Mouse (Mus musculus) retina, embryonic 14.5 days (tissue): Measurements from ENCODE around the gene Tnnt2.

Experiments
- DNase-seq: peaks from one replicate; pipeline ENCODE4 v3.0.0-alpha.2; 2015; ENCODE audit warnings: low spot score

The Tnnt2 gene

DNA sequence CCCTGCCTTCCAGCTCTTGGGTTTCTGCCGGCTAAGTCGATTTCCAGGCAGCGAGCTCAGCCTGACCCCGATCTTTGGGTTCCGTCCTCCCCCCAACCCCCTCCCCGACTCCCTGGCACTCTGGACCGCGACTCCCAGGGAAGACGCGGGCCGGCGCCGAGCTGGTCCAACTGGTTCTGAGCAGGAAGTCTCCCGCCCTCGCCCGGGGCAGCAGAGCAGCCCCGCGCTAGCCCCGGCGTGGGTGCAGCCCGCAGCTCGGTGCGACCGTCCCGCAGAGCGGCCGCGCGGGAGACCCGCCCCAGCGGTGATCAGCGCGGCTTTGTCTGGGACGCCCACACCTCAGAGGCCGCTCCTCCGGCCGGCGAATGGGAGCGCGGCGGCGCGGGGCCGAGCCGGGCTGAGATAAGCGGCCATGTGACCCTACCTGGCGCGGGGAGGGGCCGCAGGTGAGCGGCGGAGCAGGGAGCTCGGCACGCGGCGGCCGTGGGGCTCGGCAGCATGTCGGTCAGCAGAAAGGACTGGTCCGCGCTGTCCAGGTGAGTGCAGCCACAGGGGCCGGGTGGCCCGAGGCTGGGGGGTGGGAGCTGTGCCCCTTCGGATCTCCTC, 17.6 kb upstream of the Tnnt2 start, which contains the start of gene Lad1:
Gene Lad1, plus strand, starts transcription at position 118 of the 606 bp plus-strand sequence.
- DNase-seq = peak; percentile 48

DNA sequence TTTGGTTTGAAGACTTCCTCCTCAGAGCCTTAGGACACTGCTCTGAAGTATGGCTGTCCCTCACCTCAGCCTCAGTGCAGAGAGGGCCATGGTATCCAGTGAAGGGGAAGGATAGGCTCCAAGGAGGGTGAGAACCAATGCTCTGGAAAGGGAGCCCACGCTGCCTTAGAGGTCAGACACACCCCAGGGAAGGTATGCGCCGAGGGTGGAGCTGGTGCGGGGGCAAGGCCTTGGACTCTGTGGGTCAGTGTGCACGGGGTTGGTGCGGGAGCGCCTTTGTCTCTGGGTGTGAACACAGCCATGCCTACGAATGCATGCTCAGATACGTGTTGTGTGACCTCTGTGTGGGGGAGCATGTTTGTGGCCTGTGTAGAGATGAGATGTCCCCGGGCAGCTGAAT, 16.1 kb upstream of the Tnnt2 start:
- DNase-seq = no peak

DNA sequence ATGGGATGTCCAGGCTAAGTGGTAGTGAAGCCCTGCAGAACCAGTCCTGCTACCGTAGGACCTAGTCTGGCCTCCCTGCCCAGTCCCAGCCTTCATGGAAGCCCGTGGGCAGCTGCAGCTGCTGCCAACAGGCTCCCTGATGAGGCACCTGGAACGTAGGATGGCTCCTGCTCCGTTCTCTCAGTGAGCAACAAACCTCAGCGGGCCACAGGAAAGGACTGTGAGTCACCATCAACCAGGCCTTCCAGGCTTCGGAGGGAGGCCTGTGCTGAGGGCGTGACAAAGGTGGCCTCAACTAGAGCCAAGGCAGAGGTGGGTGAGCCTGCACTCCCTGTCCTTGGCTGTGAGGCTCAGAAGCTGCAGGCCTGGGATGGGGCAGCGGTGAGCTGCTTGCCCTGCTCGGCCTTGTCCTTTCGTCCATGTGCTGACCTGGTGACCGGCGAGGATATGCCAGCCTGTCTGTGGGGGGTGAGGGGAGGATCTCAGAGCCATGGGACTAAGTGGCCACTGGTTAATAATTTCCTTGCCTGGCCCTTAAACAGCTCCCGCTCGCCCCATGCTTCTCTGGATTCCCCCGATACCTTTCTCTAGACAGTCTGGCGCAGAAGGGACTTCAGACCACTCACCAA, 15.3 kb upstream of the Tnnt2 start:
- no peak for DNase-seq

DNA sequence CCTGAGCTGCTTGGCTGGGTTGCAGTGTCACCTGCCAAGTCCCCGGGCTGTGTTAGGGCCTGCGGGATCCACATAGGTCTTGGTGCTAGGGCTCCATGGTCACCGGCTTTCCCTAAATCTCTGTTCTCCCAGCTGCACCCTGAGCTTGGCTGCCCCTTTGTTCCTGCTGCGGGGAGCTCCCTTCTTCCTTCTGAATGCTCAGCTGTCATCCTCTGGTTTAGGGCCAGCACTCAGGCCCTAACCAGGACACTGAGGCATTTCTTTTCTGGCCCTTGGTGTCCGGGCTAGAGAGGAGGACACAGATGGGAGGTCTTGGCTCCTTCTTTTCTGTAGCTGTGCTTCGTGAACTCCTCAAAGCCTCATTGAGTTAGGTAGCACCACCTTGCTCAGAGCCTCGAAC, 14.4 kb upstream of the Tnnt2 start:
- DNase-seq = no peak

DNA sequence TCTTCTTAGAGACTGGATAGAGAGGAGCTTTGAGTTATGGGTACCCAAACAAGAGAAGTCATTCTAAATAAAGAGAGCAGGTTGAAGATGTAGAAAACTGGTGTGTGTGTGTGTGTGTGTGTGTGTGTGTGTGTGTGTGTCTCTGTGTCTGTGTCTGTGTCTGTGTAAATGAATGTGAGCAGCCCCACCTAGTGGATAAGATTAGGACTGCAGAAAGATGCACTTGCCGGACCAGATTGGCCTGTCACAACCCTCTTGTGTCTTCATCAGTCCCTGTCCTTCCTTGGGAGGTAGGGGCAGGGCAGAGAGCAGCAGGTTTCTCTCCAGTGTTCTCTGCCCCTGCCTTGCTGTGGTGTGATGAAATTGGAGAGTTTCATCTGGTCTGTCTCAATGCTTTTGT, 7.2 kb upstream of the Tnnt2 start:
- peak; percentile 80 for DNase-seq

DNA sequence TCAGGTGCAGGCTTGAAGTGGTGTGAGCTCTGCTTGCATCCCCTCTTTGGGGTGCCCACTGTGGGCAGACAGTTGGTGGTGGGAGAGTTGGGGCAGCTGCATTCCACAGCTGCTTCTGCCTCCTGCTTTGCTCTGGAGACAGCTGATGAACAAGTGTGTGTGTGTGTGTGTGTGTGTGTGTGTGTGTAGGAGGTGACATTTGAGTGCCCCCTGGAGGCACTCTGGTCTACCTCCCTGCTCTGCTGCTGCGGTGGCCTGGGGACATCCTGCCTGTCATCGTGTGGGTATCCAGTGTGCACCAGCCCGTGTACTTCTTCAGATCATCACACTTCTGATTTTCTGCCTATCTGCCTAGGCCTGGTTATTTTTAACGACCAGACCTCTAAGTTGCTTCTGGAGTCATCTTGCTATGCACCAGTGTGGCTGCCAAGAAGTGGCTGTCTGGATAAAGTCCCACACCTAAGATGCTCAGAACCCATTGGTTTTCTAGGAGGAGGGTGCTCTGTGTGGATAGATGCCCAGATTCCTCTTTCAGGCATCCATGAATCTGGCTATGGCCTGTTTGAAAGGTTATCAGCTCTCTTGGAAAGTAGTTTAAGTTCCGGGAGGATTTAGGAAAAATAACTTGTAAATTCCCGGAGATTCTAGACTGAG, 1.8 kb upstream of the Tnnt2 start:
- peak; percentile 29 for DNase-seq

DNA sequence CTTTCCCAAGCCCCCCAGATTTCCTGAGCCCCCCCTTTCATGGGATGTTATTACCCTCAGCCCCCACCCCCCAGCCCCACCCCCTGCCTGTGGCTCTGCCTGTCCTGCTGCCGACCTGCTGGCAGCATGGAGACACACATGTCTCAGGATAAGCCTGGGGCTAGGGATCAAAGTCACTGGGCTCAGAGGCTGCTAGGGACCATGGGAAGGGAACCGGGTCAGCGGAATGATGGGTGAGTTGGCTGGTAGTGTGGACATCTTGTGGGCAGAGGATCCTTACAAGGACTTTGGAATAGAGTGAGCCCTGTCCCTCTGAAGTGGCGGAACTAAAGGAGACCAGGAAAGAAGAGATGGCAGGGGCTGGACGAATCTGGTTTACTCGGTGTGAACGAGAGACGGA, 1.2 kb upstream of the Tnnt2 start:
- no peak for DNase-seq

DNA sequence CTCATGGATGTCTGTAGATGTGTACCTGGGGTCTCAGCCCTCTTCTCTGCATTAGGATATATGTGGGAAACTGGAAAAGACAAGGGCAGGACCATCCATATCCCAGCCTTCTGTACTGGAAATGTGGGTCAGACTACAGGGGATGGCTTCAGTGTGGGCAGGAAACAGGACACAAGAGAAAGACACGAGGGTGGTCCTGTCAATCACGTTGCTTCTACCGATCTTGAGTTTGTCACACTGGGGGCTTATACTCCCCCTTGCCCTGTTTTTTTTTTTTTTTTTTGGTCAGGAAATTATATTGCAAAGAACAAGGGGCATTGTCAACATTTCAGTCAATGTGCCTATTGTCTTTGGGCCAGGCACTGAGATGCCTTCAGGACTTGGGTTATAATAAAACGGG, 2.5 kb downstream of the Tnnt2 start:
- peak; percentile 70 for DNase-seq

DNA sequence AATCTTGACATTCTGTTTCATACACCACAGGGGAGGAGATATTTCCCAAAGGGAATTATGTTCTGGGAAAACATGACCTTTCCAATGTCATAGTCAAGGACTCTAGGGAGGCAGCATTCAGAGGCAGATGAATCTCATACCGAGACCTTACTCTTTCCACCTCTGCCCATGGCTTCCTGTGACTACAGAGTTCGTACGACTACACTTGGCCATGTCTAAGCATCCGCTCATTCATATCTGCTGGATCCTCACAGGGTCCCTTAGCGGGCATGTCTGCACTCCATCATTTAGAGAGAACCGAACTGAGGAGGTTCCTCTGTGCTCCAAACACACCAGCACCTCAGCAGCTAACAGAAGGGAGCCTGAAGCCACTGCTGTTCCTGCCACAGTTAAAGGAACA, 2.9 kb downstream of the Tnnt2 start:
- no peak for DNase-seq

DNA sequence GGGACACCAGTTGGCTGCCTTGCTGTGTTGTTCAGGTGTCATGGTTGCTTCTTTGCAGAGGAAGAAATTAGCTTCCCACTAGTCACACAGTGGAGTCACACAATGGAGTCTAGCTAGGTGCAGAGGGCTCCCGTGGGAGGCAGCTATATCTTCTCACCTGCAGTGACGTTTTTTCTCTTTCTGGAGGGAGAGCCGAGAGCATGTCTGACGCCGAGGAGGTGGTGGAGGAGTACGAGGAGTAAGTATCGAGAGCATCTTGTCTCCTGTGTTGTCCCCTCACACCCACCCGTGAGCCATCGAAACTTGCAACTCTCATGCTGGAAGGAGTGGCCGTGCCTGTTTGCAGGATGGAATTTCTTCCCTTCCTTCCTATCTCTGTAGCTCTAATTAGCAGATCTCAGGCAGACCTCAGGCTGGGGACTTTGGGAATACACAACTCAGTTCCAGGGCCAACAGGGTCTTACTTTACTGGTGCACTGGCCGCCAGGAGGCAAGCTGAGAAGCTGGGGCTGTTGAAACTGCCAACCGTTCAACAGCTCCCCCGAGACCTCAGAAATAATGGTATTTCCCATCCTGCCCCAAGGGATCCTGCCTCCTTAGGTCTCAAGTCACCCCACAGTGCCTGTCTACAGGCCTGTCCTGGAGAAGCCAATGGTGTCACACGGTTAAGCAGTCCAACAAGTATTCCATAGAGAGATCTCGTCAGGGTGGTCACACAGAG, 4.7 kb downstream of the Tnnt2 start:
- no peak for DNase-seq

DNA sequence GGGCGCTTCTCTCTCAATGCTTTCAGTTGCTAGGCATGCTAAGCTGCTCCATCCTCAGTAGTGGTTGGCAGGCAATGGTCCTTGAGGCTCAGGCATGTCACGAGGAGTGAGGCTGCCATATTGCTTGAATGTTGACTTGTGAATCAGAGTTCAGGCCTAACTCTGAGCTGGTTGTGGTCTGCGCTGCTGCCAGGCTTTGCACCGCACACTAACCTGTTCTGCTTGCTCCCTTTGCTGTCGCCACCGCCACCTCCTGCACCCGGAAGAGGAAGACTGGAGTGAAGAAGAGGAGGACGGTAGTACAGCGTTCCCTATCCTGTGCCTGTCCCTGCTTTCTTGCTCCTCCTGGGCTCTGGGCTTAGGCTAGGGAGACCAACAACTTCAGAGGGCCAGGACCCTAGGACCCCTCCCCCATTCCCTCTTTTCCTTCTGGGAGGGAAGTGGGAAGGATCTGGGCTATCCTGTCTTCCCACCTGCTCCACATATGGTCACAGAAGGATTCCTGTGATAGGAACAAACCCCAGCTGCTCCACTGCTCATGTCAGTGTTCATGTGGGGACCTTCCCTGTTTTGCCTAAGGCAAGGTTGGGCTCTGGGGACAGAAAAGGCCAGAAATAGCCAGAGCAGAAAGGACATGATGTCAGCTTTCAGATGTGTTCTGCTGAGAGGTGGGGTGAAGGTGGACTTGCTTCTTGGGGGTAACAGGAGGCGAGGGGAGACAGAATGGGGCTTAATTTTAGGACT, 7.5 kb downstream of the Tnnt2 start:
- DNase-seq = no peak

DNA sequence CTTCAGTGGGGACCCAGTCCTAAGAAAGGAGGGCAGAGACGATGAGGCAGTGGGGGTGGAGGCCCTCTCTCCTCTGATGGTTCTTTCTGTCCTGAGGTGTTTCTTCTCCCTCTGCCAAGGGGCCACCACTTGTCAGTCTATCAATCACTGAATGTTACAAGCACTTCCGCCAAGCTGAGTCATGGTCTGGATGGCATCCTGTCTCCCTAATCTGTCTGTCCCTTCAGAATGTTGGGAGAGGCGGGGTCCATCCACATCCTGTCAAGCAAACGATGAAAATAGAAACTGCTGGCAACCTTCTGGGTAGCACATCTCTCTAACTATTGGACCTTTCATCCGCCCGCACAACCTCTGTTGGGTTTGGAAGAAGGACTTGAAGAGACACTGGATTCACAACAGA, 8.3 kb downstream of the Tnnt2 start:
- no peak for DNase-seq

DNA sequence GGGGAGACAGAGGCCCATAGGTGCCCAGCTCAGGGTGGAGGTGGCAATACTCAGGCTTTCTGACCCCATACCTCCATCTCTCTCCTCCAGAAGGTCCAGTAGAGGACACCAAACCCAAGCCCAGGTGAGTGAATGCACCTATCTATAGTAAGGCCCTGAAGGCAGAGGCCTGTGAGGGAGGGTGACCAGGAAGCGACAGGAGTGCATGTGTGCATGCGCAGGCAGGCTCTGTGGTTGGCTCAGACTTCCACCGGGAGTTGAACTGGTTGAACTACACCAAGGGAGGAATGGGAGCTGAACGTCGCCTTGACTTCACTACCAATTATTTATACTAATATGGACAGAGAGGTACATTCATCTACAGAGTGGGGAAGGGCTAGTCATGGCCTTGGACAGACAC, 10.5 kb downstream of the Tnnt2 start:
- no peak for DNase-seq

DNA sequence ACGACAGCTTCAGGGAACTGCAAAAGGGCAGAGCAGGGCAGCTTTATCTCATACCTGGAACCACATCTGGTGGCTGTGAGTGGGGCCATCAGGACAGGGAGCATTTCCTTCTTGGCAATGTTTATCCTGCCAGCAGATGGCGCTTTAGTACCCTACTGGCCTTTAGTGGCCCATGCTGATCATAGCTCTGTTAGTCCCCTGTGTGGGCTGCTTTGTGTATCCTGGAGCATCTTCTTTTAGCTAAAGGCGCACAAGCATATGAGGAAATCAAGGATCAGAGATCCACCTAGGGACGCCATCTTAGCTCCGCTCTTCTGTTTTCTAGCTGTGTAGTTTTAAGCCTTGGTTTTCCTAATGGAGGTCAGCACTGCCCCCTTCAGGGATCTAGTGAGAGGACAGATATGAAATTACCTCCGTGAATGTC, 11.0 kb downstream of the Tnnt2 start:
- peak; percentile 83 for DNase-seq

DNA sequence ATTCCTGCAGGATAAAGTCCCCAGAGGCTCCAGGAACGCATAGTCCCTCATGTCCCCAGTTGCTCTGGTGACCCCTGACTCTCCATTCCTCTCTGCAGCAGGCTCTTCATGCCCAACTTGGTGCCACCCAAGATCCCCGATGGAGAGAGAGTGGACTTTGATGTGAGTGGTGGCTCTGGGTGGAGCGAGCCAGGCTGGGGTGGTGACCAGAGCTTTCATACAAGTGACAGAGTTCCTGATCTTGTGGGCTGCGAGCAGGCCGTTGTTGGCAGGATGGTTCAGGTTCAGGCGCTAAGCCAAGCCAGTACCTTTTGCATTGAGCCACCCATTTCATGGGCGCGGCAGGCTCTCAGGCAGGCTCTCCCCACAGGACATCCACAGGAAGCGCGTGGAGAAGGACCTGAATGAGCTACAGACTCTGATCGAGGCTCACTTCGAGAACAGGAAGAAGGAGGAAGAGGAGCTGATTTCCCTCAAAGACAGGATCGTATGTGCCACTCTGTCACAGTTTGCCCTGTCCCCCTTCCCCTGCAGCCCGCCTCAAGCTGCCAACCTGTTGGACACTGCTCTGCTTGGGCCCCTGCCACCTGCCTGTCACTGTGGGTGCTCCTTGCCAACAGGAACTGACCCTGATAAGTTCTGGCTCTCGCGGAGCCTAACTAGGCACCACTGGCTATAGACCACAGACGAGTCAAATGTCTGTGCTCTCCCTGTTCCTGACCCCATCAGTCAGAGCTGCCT, 11.6 kb downstream of the Tnnt2 start:
- DNase-seq = no peak

DNA sequence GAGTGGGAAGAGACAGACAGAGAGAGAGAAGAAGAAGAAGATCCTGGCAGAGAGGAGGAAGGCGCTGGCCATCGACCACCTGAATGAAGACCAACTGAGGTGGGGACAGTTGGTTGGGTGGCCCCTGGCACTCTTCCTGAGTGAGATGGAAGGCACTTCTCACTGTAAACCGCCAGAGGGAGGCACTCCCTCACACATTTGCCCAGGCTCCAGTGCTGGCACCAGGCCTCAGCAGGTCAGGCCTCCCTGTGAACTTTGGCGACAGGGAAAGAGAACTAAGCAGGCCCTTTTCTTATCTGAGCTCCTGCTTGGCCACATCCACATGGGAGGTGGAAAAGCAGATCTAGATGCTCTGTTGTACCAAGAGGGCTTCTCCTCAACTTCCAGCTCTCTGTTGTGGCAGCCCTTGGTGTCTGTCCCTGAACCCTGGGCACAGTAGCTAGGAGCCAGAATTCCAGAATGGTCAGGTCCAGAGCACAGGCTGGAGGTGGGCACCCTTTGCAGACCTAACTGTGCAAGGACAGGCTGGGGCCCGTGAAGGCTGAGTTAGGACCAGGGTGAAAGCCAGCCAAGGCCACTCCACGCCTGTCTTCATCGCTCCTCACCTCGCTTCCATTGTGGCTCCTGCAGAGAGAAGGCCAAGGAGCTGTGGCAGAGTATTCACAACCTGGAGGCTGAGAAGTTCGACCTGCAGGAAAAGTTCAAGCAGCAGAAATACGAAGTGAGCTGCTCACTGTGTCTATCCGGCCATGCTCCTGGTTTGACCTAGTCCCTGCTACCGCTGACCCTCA, 14.8 kb downstream of the Tnnt2 start:
- DNase-seq = peak; percentile 58

DNA sequence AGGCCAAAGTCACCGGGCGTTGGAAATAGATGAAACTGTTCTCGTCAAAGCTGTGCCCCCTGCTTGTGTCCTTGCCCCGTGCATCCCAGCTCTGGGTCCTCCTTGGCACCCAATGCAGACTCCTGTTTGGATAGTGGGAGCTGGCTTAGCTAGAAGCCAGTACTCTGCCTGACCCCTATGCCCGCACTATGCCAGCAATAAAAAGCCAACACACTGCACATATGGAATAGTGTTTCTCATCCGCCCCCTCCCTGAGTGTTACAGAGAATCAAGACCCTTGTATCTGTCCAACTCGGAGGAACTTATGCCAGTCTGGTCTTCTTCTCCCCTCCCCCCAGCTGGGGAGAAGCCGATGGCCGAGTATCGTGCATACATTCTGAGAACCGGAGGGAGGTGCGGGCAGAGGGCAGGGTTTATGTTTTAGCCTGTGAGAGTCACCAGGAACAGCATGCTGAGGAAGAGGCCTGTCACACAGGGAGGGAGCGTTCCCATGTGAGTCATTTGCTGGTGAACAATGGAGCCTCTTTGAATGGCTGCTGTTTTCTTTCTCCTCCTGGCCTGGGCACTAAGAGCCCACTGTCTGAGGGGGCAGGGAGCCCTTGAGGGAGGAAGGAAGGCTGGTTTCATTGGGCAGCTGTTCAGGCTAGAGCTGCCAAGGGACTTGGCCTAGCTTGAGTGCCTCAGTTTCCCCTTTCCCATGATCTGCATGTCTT, 16.0 kb downstream of the Tnnt2 start:
- no peak for DNase-seq

DNA sequence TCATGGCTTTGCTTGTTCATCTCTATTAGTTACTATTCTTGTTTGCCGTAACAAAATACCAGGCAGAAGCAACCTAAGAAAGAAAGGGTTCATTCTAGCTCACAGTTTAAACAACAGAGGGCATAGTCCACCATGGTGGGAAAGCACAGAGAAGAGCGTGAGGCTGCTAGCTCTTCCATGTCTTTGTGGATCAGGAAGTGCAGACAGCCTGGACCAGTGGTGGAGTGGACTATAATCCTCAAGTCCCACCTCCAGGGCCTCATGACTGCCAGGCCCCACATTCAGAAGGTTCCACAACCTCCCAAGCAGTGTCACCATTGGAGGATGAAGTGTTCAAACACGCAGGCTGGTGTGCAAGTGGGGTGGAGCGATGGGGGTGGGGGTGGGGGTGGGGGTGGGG, 17.0 kb downstream of the Tnnt2 start:
- no peak for DNase-seq

DNA sequence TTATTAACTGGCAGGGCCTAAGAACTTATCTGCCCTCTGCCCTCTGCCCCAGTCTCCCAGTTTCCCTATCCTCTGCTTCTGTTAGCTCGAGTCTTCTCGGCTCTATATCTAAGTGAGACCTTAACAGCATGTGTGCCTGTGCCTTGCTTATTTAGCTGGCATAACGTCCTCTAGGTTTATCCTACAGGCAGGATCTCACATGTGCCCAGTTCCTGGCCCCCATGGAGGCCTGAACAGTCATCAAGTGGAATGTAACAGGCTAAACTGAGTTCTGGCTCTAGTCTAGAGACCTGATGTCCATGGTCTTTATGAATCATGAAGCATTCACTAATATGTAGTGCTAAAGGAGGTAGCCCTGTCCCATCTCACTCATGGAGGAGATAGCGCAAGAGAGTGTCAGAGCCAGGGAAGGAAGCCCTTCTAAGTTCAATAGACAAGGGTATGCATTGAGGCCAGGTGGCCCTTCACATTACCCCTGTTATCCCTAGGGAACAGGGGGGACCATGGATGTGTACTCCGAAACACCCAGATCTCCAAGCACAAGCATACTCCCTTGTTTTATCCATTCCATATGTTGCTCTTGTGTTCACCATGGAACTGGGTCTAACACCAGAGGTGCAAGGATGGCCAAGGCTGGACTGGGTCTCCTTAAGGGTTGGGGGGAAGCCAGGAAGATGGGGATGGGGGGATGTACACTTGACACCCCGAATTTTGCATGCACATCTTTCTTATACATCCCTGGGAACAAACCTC, 18.6 kb downstream of the Tnnt2 start:
- DNase-seq = no peak
